In the genomic region with DNA sequence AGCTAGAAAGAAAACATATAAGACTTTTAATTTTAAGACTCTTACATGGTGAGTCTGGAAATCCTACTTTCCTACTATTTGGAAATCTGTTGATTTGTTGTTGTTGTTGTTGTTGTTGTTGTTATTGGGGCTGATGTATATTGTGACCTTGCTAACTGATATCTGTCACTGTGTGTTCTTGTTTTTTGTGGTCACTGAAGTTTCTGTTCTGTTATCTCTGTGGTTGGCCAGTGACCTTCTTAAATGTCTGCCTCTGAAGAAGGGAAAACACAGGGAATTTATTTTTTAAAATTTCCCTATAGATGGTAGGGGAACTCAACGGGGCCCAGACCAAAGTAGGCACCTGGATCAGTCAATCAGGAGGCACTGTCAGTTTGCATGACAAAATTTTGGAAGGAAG, we compare ENCODE assay signal across 30 mouse cellular contexts.
"Had no signal": no experiment of that assay in that cellular context is flagged by ENCODE, and none has a peak within 500 bp of the region (broad histone marks: within the 10 kb centered on the region; RNA-seq: fewer than 3 reads in every experiment).

No protein-coding gene starts in this region.

- H3K4me1 ChIP-seq: limb, embryonic 12.5 days; limb, embryonic 13.5 days; limb, embryonic 15.5 days; liver, embryonic 13.5 days; liver, embryonic 15.5 days; lung, embryonic 15.5 days; megakaryocyte, embryonic 14.5 days; midbrain, embryonic 10.5 days; midbrain, embryonic 12.5 days; midbrain, embryonic 13.5 days; midbrain, embryonic 15.5 days; neural tube, embryonic 12.5 days had no signal

- H3K4me3 ChIP-seq: limb, embryonic 10.5 days; limb, embryonic 12.5 days; limb, embryonic 13.5 days; limb, embryonic 15.5 days; liver, embryonic 12.5 days; liver, embryonic 13.5 days; liver, embryonic 15.5 days; lung, embryonic 15.5 days; megakaryocyte, embryonic 14.5 days; midbrain, embryonic 10.5 days; midbrain, embryonic 12.5 days; midbrain, embryonic 13.5 days; midbrain, embryonic 15.5 days; myocyte; neural tube, embryonic 12.5 days had no signal

- H3K27me3 ChIP-seq: limb, embryonic 12.5 days; limb, embryonic 13.5 days; limb, embryonic 15.5 days; liver, embryonic 12.5 days; liver, embryonic 13.5 days; liver, embryonic 15.5 days; lung, embryonic 15.5 days; megakaryocyte, embryonic 14.5 days; midbrain, embryonic 12.5 days; midbrain, embryonic 13.5 days; midbrain, embryonic 15.5 days; neural tube, embryonic 12.5 days had no signal

- H3K9ac ChIP-seq: limb, embryonic 12.5 days; limb, embryonic 13.5 days; limb, embryonic 15.5 days; liver, embryonic 12.5 days; liver, embryonic 13.5 days; liver, embryonic 14.5 days; liver, embryonic 15.5 days; liver, postnatal 0 days; lung, embryonic 14.5 days; lung, embryonic 15.5 days; midbrain, embryonic 12.5 days; midbrain, embryonic 13.5 days; midbrain, embryonic 15.5 days; neural tube, embryonic 12.5 days had no signal

- H3K9me3 ChIP-seq: limb, embryonic 10.5 days; limb, embryonic 12.5 days; limb, embryonic 15.5 days; liver, embryonic 12.5 days; liver, embryonic 15.5 days; lung, embryonic 15.5 days; midbrain, embryonic 12.5 days had no signal

- H3K36me3 ChIP-seq: limb, embryonic 10.5 days; limb, embryonic 12.5 days; limb, embryonic 13.5 days; limb, embryonic 15.5 days; liver, embryonic 12.5 days; liver, embryonic 13.5 days; liver, embryonic 15.5 days; lung, embryonic 15.5 days; midbrain, embryonic 12.5 days; midbrain, embryonic 13.5 days; midbrain, embryonic 15.5 days; neural tube, embryonic 12.5 days had no signal

- H3K27ac ChIP-seq: limb, embryonic 10.5 days; limb, embryonic 12.5 days; limb, embryonic 13.5 days; limb, embryonic 15.5 days; liver, embryonic 12.5 days; liver, embryonic 13.5 days; liver, embryonic 14.5 days; liver, embryonic 15.5 days; lung, embryonic 15.5 days; macrophage; midbrain, embryonic 10.5 days; midbrain, embryonic 12.5 days; midbrain, embryonic 13.5 days; midbrain, embryonic 15.5 days; neural tube, embryonic 12.5 days had no signal

- H3K4me2 ChIP-seq: limb, embryonic 12.5 days; limb, embryonic 13.5 days; limb, embryonic 15.5 days; liver, embryonic 11.5 days; liver, embryonic 12.5 days; liver, embryonic 13.5 days; liver, embryonic 15.5 days; lung, embryonic 14.5 days; lung, embryonic 15.5 days; midbrain, embryonic 11.5 days; midbrain, embryonic 12.5 days; midbrain, embryonic 13.5 days; midbrain, embryonic 15.5 days; neural tube, embryonic 12.5 days had no signal

- DNase-seq: left cerebral cortex, postnatal 4 days; liver; liver, embryonic 13.5 days; liver, postnatal 0 days; lung, adult 18-20 months; lung, adult 2 months; lung, embryonic 14.5 days; lung, postnatal 10 days; lung, postnatal 14 days; lung, postnatal 36 days; lung, postnatal 4 days; midbrain, embryonic 14.5 days had no signal
